Mouse (Mus musculus) central nervous system, embryonic 14 days (tissue): ENCODE measurements around the gene 6030445D17Rik. TPM values are rescaled to one million over a fixed set of nuclear protein-coding genes. Genes with fewer than 3 reads are reported as not detected.

Source experiments
- polyA plus RNA-seq: library from polyadenylated mRNA; depleted of rRNA; stranded (reverse); fragments of >200 nt; gene quantifications from 2 replicates; pipeline ENCODE4 v1.2.3, GENCODE M21; 2012; rRNA removed

Gene 6030445D17Rik
- polyA plus RNA-seq: 0.12 and 0.20 TPM in 2 replicates

GRCm38 (mm10) chr4:136462086-136462838 lies at the start of gene 6030445D17Rik:
Gene 6030445D17Rik, plus strand, starts transcription at chr4:136462250.

GRCm38 (mm10) chr4:136423224-136423623 lies 38.8 kb upstream of the 6030445D17Rik start, which contains the start of gene Htr1d:
Gene Htr1d, plus strand, starts transcription at chr4:136423524.

GRCm38 (mm10) chr4:136469371-136469903 lies 7.4 kb downstream of the 6030445D17Rik start, which contains the start of gene Luzp1:
Gene Luzp1, plus strand, starts transcription at chr4:136469761.

Other genes starting within 250 kb of the 6030445D17Rik start
- gene Tcea3, start 214.5 kb upstream of the 6030445D17Rik start, polyA plus RNA-seq: 1.0 and 3.6 TPM in 2 replicates
- gene Zfp46, start 177.6 kb upstream of the 6030445D17Rik start, polyA plus RNA-seq: 50.0 and 51.8 TPM in 2 replicates
- gene Hnrnpr, start 151.3 kb upstream of the 6030445D17Rik start, polyA plus RNA-seq: 169 and 188 TPM in 2 replicates
- 0.22 and 0.64 TPM in 2 replicates for gene Htr1d, start 38.7 kb upstream of the 6030445D17Rik start, polyA plus RNA-seq
- gene Luzp1, start 7.5 kb downstream of the 6030445D17Rik start, polyA plus RNA-seq: 12.9 and 13.1 TPM in 2 replicates
- gene Kdm1a, start 140.5 kb downstream of the 6030445D17Rik start, polyA plus RNA-seq: 187 and 206 TPM in 2 replicates
- gene Tex46, start 148.2 kb downstream of the 6030445D17Rik start, polyA plus RNA-seq: not detected in 2 replicates
- 0.09 and 0.15 TPM in 2 replicates for gene Lactbl1, start 160.4 kb downstream of the 6030445D17Rik start, polyA plus RNA-seq